Mouse (Mus musculus): ENCODE data around the gene Scaper. TPM values are rescaled to one million over a fixed set of nuclear protein-coding genes. Genes with fewer than 3 reads are reported as not detected.

Scaper gene
- 10.7 TPM for polyA plus RNA-seq (2014; fragmentation: Illumina TruSeq; extraction: RNeasy Lipid Tissue Mini Kit (QIAGEN cat#74804); ENCODE audit: low replicate concordance)

DNA sequence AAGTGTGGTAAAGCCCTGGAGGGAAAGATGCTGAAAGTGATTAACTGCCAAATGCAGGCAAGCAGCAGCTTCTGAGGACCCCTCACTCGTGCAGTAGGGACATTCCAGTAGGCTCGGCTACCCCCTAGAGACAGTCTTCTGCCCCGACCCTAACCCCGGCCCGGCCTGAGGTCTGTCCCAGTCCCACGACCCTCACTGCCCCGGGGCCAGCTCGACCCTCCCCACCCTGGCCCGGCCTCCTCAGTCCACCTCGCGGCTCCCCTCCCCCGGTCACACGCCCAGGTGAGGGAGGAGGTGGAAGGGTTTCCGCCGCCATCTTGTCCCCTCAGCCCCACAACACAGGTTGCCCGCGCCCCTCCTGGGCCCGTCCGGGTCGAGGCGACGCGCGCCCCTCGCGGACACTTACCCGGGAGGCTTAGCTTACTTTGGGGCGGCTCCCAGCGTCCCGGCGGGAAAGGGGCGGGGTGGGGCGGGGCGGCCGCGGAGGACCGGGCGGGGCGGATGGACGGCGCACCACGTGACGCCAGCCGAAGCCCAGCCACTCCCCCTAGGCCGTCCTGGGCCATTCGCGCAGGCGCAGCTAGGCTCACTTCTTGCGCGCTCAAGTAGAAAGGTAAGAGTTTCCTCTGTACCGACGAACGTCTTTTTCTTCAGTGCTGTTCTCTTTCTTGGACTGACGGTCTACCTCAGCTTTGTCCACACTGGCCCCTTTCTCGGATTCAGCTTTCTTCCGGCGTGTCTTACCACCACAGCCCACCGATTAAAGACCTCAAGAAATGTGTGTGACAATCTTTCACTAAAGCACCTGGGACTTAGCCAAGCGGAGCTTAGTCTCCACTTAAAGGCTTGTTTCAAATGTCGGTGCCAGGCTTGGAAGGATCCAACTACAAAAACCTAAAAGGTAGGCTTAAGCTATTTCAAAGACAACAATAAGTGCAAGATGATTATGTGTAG is at the start of gene Scaper:
Gene Scaper, minus strand, starts transcription at position 456 of the 954 bp plus-strand sequence.

DNA sequence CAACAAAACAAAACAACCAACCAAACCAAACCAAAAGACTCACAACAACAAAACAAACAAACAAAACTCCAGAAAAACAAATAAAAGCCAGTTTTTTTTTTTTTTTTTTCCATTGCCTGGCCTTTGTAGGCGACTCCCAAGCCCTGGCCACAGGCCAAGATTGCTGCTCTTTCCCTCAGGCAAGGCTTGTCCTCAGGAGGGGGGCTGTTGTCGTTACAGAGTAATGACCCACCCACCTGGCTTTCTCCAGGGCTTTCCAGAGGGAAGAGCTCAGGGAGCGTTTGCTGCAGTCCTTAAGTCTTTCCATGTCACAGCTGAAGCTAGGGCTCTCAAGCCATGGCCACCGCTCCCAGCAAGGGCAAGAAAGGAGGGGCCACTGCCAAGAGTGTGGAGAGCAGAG is 399.5 kb downstream of the Scaper start, which contains the start of gene Isl2:
Gene Isl2, plus strand, starts transcription at position 296 of the 400 bp plus-strand sequence.

DNA sequence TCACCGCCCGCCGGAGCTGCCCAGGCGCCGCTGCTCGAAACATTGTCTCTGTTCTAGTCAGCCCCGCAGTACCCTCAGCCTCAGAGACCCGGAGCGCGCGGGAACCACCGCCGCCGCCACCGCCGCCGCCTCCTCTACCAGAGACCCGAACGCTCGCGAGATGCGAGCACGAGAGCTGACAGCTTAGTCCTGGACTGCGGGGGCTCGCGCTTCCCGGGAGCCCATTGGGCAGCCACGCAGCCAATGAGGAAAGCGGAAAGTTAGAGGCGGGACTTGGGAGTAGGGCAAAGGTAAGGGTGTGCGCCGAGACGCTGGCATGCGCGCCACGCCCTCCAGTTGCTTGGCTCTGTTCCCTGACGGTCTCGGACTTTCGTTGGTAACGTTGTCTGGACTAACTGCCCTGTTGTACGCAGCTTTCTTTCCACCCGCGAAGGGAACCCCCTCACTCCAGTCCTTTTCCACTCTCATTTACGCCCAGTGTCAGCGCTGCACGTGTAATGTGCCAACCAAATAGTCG is 425.8 kb downstream of the Scaper start, which contains the start of gene Etfa:
Gene Etfa, minus strand, starts transcription at position 217 of the 517 bp plus-strand sequence.

Other genes starting within 250 kb of the Scaper start
- not detected for gene 4930563M21Rik, start 72.4 kb upstream of the Scaper start, polyA plus RNA-seq (2014; fragmentation: Illumina TruSeq; extraction: RNeasy Lipid Tissue Mini Kit (QIAGEN cat#74804); ENCODE audit: low replicate concordance)
- gene Rcn2, start 103.7 kb upstream of the Scaper start, polyA plus RNA-seq (2014; fragmentation: Illumina TruSeq; extraction: RNeasy Lipid Tissue Mini Kit (QIAGEN cat#74804); ENCODE audit: low replicate concordance): 37.5 TPM
- gene Pstpip1, start 151.8 kb upstream of the Scaper start, polyA plus RNA-seq (2014; fragmentation: Illumina TruSeq; extraction: RNeasy Lipid Tissue Mini Kit (QIAGEN cat#74804); ENCODE audit: low replicate concordance): not detected
- gene Tspan3, start 227.4 kb upstream of the Scaper start, polyA plus RNA-seq (2014; fragmentation: Illumina TruSeq; extraction: RNeasy Lipid Tissue Mini Kit (QIAGEN cat#74804); ENCODE audit: low replicate concordance): 309 TPM

Measured in small intestine, adult 10 weeks (tissue).